Mouse (Mus musculus): ENCODE measurements at regions not wholly inside any gene's neighbourhood (a gene's known extent, or its start where the extent isn't known, plus 50 kb on each side); places are given as distances from the start of the nearest gene placed in this dataset.

DNA sequence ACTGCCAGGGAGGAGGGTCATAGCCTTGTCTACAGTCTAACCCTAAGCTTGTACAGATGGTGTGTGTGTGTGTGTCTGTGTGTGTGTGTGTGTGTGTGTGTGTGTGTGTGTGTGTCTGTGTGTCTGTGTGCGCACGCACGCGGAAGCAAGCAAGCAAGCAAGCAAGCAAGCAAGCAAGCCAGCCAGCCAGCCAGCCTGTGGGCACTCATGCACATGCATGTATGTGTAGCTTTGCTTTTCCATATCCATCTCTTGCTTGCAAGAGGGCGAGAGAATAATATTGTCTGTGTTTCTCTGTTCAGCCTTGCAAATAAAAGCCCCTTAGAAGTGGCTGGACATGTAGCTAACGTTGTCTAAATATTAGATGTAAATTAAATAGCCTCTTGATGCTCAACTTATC lies 230.8 kb upstream of the Dnajc19 start:
- no peak for TF ChIP-seq POLR2A (IDR thresholded peaks at IDR 0.05; ENCODE audit: insufficient read depth, low read length)
- TF ChIP-seq CTCF (IDR thresholded peaks at IDR 0.05; ENCODE audit: low read depth, low read length), result no peak
- TF ChIP-seq EP300 (IDR thresholded peaks at IDR 0.05; ENCODE audit: insufficient read depth, low read depth, low read length), result no peak

All from ES-Bruce4 (cell line).